Mouse (Mus musculus) CH12.LX (cell line): ENCODE measurements around the gene Pak4. TPM values are rescaled to one million over a fixed set of nuclear protein-coding genes. Genes with fewer than 3 reads are reported as not detected.

Source experiments
- DNase-seq: peaks from one replicate; pipeline ENCODE4 v3.0.0-alpha.2; 2013; ENCODE audit errors: extremely low read depth
- H3K27ac ChIP-seq: 2 replicates; pipeline ENCODE4 v1.5.1; 2012; ENCODE audit warnings: low read depth, mild to moderate bottlenecking, control low read depth, moderate library complexity; ENCODE audit not compliant: insufficient read depth
- H3K27me3 ChIP-seq: replicated peaks from 2 replicates; pipeline ENCODE3; 2012; ENCODE audit warnings: inconsistent platforms
- H3K36me3 ChIP-seq, 2 experiments: replicated peaks in 1 of 2; 2 replicates each; pipeline versions ENCODE3 to v1.6.1; 2012; ENCODE audit warnings: inconsistent platforms in 1 of 2, low read length in 1 of 2, mild to moderate bottlenecking in 1 of 2, mixed read lengths in 1 of 2, moderate library complexity in 1 of 2; ENCODE audit not compliant: control insufficient read depth in 1 of 2, insufficient read depth in 1 of 2
- H3K4me1 ChIP-seq, 2 experiments: 2 replicates each; pipeline ENCODE4 v1.6.1; 2012; ENCODE audit warnings: inconsistent platforms in 1 of 2, moderate library complexity in 1 of 2; ENCODE audit not compliant: insufficient read depth in 2 of 2, control insufficient read depth in 1 of 2
- H3K4me2 ChIP-seq: 2 replicates; pipeline ENCODE4 v1.6.1; 2012; ENCODE audit warnings: low read depth, mild to moderate bottlenecking, control low read depth; ENCODE audit not compliant: poor library complexity, insufficient read depth, severe bottlenecking
- H3K4me3 ChIP-seq, 3 experiments: fragments of 150-350 bp in 1 of 3; sonication (generic) in 1 of 3; replicated peaks in 1 of 3; 2 replicates each; pipeline versions ENCODE3 to v1.5.1; 2011 to 2012; ENCODE audit warnings: low read depth in 2 of 3, low read length in 2 of 3, mild to moderate bottlenecking in 2 of 3, moderate library complexity in 2 of 3, control low read depth in 1 of 3, improper control_type of control experiment in 1 of 3, inconsistent platforms in 1 of 3, mixed read lengths in 1 of 3; ENCODE audit not compliant: poor library complexity in 1 of 3
- H3K79me2 ChIP-seq: replicated peaks from 2 replicates; pipeline ENCODE4 v1.6.1; 2012; ENCODE audit warnings: mild to moderate bottlenecking, moderate library complexity; ENCODE audit not compliant: control insufficient read depth, poor library complexity, insufficient read depth, severe bottlenecking; ENCODE audit errors: extremely low read depth
- H3K9ac ChIP-seq: 2 replicates; pipeline ENCODE4 v1.6.1; 2012; ENCODE audit warnings: low read depth, mild to moderate bottlenecking, control low read depth, moderate library complexity; ENCODE audit not compliant: insufficient read depth
- H3K9me3 ChIP-seq: replicated peaks from 2 replicates; pipeline ENCODE3; 2012; ENCODE audit warnings: low read length, inconsistent platforms, mixed read lengths
- CHD1 ChIP-seq: IDR thresholded peaks from 2 replicates; pipeline ENCODE4 v1.6.1; 2012; ENCODE audit warnings: low read depth, low read length, improper control_type of control experiment, inconsistent platforms
- CHD2 ChIP-seq: IDR thresholded peaks from 2 replicates; pipeline ENCODE4 v1.6.1; 2011; ENCODE audit warnings: low read length, improper control_type of control experiment
- CTCF ChIP-seq, 2 experiments: IDR thresholded peaks in 1 of 2; conservative IDR thresholded peaks in 1 of 2; 2 replicates each; pipeline ENCODE4 v1.5.1; 2011 to 2012; ENCODE audit warnings: low read depth in 2 of 2, low read length in 2 of 2, improper control_type of control experiment in 1 of 2, inconsistent platforms in 1 of 2, mild to moderate bottlenecking in 1 of 2, moderate library complexity in 1 of 2
- E2F4 ChIP-seq: IDR thresholded peaks from 2 replicates; pipeline ENCODE4 v1.6.1; 2011; ENCODE audit warnings: low read depth, low read length, improper control_type of control experiment; ENCODE audit not compliant: insufficient replicate concordance
- GABPA ChIP-seq: IDR thresholded peaks from 2 replicates; pipeline ENCODE4 v1.6.1; 2012; ENCODE audit warnings: low read depth, low read length, improper control_type of control experiment, inconsistent platforms; ENCODE audit not compliant: insufficient replicate concordance
- HCFC1 ChIP-seq: IDR thresholded peaks from 2 replicates; pipeline ENCODE4 v1.6.1; 2012; ENCODE audit warnings: low read depth, mild to moderate bottlenecking, inconsistent platforms, low read length, improper control_type of control experiment
- JUND ChIP-seq: conservative IDR thresholded peaks from 2 replicates; pipeline ENCODE4 v1.6.1; 2011; ENCODE audit warnings: low read depth, low read length, improper control_type of control experiment
- MAFK ChIP-seq: IDR thresholded peaks from 2 replicates; pipeline ENCODE4 v1.6.1; 2011; ENCODE audit warnings: low read length, improper control_type of control experiment; ENCODE audit not compliant: insufficient replicate concordance
- MXI1 ChIP-seq: IDR thresholded peaks from 2 replicates; pipeline ENCODE4 v1.6.1; 2011; ENCODE audit warnings: mild to moderate bottlenecking, low read depth, low read length, improper control_type of control experiment
- NELFE ChIP-seq: IDR thresholded peaks from 2 replicates; pipeline ENCODE4 v1.6.1; 2011; ENCODE audit warnings: low read depth, low read length, improper control_type of control experiment
- PAX5 ChIP-seq: IDR thresholded peaks from 2 replicates; pipeline ENCODE4 v1.6.1; 2012; ENCODE audit warnings: low read length, inconsistent platforms, mixed read lengths
- POLR2A ChIP-seq: IDR thresholded peaks from 2 replicates; pipeline ENCODE4 v1.6.1; 2011; ENCODE audit warnings: low read depth, mild to moderate bottlenecking, improper control_type of control experiment, low read length
- RAD21 ChIP-seq: IDR thresholded peaks from 2 replicates; pipeline ENCODE4 v1.6.1; 2011; ENCODE audit warnings: low read depth, mild to moderate bottlenecking, low read length, improper control_type of control experiment, moderate library complexity
- RCOR1 ChIP-seq: conservative IDR thresholded peaks from 2 replicates; pipeline ENCODE4 v1.6.1; 2012; ENCODE audit warnings: low read depth, mild to moderate bottlenecking, inconsistent platforms, low read length, improper control_type of control experiment
- SIN3A ChIP-seq: IDR thresholded peaks from 2 replicates; pipeline ENCODE4 v1.6.1; 2012; ENCODE audit warnings: low read length, improper control_type of control experiment, inconsistent platforms
- UBTF ChIP-seq: IDR thresholded peaks from 2 replicates; pipeline ENCODE4 v1.6.1; 2012; ENCODE audit warnings: low read depth, mild to moderate bottlenecking, inconsistent platforms, low read length, improper control_type of control experiment, moderate library complexity
- USF1 ChIP-seq: IDR thresholded peaks from 2 replicates; pipeline ENCODE4 v1.6.1; 2014; ENCODE audit warnings: low read depth, mild to moderate bottlenecking, inconsistent platforms, low read length, improper control_type of control experiment
- USF2 ChIP-seq: conservative IDR thresholded peaks from 2 replicates; pipeline ENCODE4 v1.6.1; 2011; ENCODE audit warnings: low read depth, low read length, improper control_type of control experiment
- ZC3H11A ChIP-seq: IDR thresholded peaks from 2 replicates; pipeline ENCODE4 v1.6.1; 2012; ENCODE audit warnings: low read depth, mild to moderate bottlenecking, inconsistent platforms, low read length, improper control_type of control experiment
- ZMIZ1 ChIP-seq: IDR thresholded peaks from 2 replicates; pipeline ENCODE4 v1.6.1; 2012; ENCODE audit warnings: low read depth, mild to moderate bottlenecking, inconsistent platforms, low read length, improper control_type of control experiment
- ZNF384 ChIP-seq: IDR thresholded peaks from 2 replicates; pipeline ENCODE4 v1.6.1; 2012; ENCODE audit warnings: low read depth, low read length, improper control_type of control experiment, inconsistent platforms
- dilution Hi-C: fragments of 300-500 bp; cut with MboI; formaldehyde crosslinking; loops from 2 replicates; pipeline ENCODE4 v1.14.3; 2020; ENCODE audit warnings: low sequenced_read_pairs; ENCODE audit not compliant: extremely low pct_unique_long_range_greater_than_20kb, extremely low pct_ligation_motif_present
- in situ Hi-C: fragments of 300-500 bp; cut with MboI; formaldehyde crosslinking; loops from 3 replicates; pipeline ENCODE4 v1.14.3; 2019; ENCODE audit warnings: low sequenced_read_pairs, low pct_ligation_motif_present, low pct_unique_long_range_greater_than_20kb, mixed read lengths
- polyA plus RNA-seq: library from polyadenylated mRNA; unstranded; fragments of >175 nt; gene quantifications from 2 replicates; pipeline ENCODE4 v1.2.1, GENCODE M21; 2012; ENCODE audit warnings: low read depth; ENCODE audit not compliant: insufficient read length
- total RNA-seq, 2 experiments: library from RNA; depleted of rRNA; stranded (reverse); fragments of 300-350 nt in 1 of 2; fragments of >200 nt in 1 of 2; gene quantifications; 2 replicates each; pipeline ENCODE4 v1.2.3; 2012 to 2014

Gene Pak4
- total and polyA plus RNA-seq, 3 experiments, result 7.5 to 11.2 (median 8.3) TPM

DNA sequence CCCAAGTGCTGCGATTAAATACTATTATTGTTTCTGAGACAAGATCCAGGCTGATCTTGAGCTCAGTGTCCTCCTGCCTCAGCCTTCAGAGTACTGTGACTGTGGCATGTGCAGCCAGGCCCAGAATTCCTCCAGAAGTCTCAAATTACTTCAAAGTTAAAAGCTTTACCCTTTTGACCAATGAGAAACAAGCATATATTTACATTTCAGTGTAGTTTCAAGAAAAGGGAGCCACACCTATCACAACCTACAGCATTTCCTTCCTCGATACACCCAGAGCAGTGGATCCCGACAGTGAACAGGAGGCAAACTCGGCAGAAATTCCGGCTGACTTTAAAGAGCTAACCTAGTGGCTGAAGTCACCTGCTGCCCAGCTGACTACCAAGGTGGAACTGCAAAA is 26.8 kb upstream of the Pak4 start:
- no peaks in the 10 kb centered on the region for H3K79me2 ChIP-seq
- no peak overlapping the region for H3K27ac ChIP-seq
- H3K4me2 ChIP-seq, result no peak overlapping the region
- TF ChIP-seq SIN3A (no peak), E2F4 (no peak), POLR2A (no peak), USF1 (no peak), USF2 (no peak), GABPA (no peak), UBTF (no peak), JUND (no peak), MXI1 (no peak), ZMIZ1 (no peak), PAX5 (no peak), CTCF (conservative IDR thresholded peaks at IDR 0.05 in 1 of 2, IDR thresholded peaks at IDR 0.05 in 1 of 2; ENCODE audit: low read depth in 2 of 2, low read length in 2 of 2) (no peak), CHD1 (no peak), RAD21 (no peak), MAFK (no peak), HCFC1 (no peak), RCOR1 (no peak), CHD2 (no peak)
- DNase-seq, result no peak
- no peaks in the 10 kb centered on the region for H3K9me3 ChIP-seq
- no peaks in the 10 kb centered on the region for H3K4me1 ChIP-seq
- in situ Hi-C loops, result no loop called here
- H3K9ac ChIP-seq, result no peak overlapping the region
- peaks cover 31% of the 10 kb centered on the region for H3K27me3 ChIP-seq
- H3K36me3 ChIP-seq, result no peaks in the 10 kb centered on the region
- H3K4me3 ChIP-seq, result no peak overlapping the region
- dilution Hi-C loops, result no loop called here

DNA sequence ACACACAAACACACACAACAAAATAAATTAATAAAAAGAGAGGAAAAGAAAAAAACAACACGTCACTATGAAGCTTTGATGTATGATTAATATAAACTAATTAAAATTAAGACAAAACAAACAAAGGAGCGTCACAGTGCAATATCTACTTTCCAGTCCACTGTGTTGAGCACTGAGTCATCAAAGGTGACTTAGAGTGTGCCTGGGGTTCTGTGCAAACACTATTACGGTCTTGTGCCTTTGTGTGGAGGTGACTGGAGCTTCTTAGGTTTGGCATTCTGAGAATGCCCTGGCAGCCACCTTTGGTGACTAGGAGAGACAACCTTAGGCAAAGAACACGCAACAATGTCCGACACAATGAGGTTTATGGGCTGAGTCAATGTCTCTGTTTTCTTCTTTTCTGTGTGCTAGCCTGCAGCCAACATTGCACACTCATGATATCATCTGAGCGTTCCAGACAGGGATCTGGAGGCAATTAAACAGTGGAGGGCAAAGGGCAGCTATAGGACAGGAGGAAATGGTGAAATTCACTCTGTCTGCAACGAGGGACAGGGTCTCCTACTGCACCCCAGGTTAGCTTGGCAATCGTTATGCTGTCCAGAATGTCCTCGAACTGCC is 21.2 kb upstream of the Pak4 start:
- H3K4me3 ChIP-seq, result no peak overlapping the region
- DNase-seq, result no peak
- H3K4me2 ChIP-seq, result no peak overlapping the region
- TF ChIP-seq ZNF384, result no peak
- TF ChIP-seq ZC3H11A, result no peak
- no peak for TF ChIP-seq MAFK
- no peak for TF ChIP-seq JUND
- no peak for TF ChIP-seq NELFE
- no peak for TF ChIP-seq E2F4
- dilution Hi-C loops, result no loop called here
- H3K27ac ChIP-seq, result no peak overlapping the region
- H3K36me3 ChIP-seq, result no peaks in the 10 kb centered on the region
- no peaks in the 10 kb centered on the region for H3K79me2 ChIP-seq
- no peaks in the 10 kb centered on the region for H3K9me3 ChIP-seq
- in situ Hi-C loops, result no loop called here
- H3K27me3 ChIP-seq, result peaks cover 38% of the 10 kb centered on the region
- H3K4me1 ChIP-seq, result no peaks in the 10 kb centered on the region; a peak in 1 of 4 replicates
- H3K9ac ChIP-seq, result no peak overlapping the region
